Comparison of ENCODE assay signal across 9 mouse cellular contexts in the genomic region with DNA sequence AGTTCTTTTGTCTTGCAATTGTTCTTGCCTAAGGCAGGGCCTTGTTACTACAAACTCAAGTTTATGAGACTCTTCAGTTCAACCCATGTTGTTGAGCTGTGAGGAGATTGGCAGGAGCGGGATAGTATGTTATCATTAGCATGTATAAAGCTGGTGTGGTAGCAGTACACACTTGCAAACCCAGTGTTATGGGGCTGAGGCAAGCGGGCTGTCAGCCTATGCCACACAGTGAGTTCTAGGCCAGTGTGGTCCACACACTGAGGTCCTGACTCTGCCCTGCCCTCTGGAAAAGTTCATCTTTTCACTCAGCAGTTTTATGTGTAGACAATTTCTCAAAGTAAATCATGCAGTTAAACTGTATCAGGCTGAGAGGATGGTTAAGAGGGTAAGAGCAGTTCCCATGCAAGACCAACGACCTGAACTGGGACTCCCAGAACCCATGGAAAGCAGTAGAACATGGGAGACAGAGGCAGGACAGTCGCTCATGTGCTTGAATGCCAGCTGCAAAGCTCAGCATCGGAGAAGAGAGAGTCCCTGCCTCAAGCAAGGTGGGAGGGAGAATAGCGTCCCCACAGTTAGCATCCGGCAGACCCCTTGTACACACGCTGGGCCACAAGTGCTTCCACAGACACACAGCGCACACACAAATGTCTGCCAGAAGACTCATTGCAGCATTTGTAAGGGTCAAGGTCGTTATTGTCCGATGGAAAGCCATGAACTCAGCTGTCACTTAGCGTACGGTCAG. TPM values are rescaled to one million over a fixed set of nuclear protein-coding genes. Genes with fewer than 3 reads are reported as not detected.
DNase-seq lines count a peak whose midpoint lies in the region; ATAC-seq and TF ChIP-seq lines count a peak whose summit lies in the region.
"Had no signal": no experiment of that assay in that cellular context is flagged by ENCODE, and none has a peak within 500 bp of the region (broad histone marks: within the 10 kb centered on the region; RNA-seq: fewer than 3 reads in every experiment).

No protein-coding gene starts in this region.

- no peak for TF ChIP-seq POLR2A in limb, embryonic 14.5 days (IDR thresholded peaks at IDR 0.05; ENCODE audit: borderline replicate concordance, extremely low read depth, insufficient read depth, insufficient read length)
- no peak for TF ChIP-seq POLR2A in thymus, adult 2 months (IDR thresholded peaks at IDR 0.05; ENCODE audit: control insufficient read depth, extremely low read depth, insufficient read depth, low read length, poor library complexity)

- peaks cover 8% of the 10 kb centered on the region for H3K9me3 ChIP-seq in megakaryocyte, embryonic 14.5 days
- H3K9me3 ChIP-seq in limb, embryonic 14.5 days (ENCODE audit: control insufficient read depth, low read length) = no peaks in the 10 kb centered on the region
- H3K9me3 ChIP-seq in stomach, postnatal 0 days (ENCODE audit: control insufficient read depth, low read length) = no peaks in the 10 kb centered on the region
- H3K9me3 ChIP-seq: liver, embryonic 12.5 days had no signal

- H3K36me3 ChIP-seq in megakaryocyte, embryonic 14.5 days (replicated peaks; ENCODE audit: low read length) = no peaks in the 10 kb centered on the region
- H3K36me3 ChIP-seq in limb, embryonic 14.5 days (ENCODE audit: control insufficient read depth, insufficient read depth, low read length) = no peaks in the 10 kb centered on the region
- no peaks in the 10 kb centered on the region for H3K36me3 ChIP-seq in stomach, postnatal 0 days (ENCODE audit: control insufficient read depth, insufficient read depth, low read length)
- H3K36me3 ChIP-seq in thymus, adult 2 months (ENCODE audit: control insufficient read depth, insufficient read depth, low read length) = no peaks in the 10 kb centered on the region
- H3K36me3 ChIP-seq: liver, embryonic 12.5 days had no signal

- 83% methylated on average over 13 of the region's 13 CpGs for WGBS in limb, embryonic 14.5 days
- 86% methylated on average over 13 of the region's 13 CpGs for WGBS in stomach, postnatal 0 days
- 96% methylated on average over 13 of the region's 13 CpGs for WGBS in thymus, adult 2 months

- peak overlapping the region; percentile 70 for H3K4me2 ChIP-seq in limb, embryonic 14.5 days (replicated peaks; ENCODE audit: low read depth, low read length, severe bottlenecking)
- peak overlapping the region; percentile 49; the same call in 1 of the 2 replicates for H3K4me2 ChIP-seq in stomach, postnatal 0 days (replicated peaks; ENCODE audit: low read depth)

- peak overlapping the region; percentile 92 for H3K27ac ChIP-seq in gastrocnemius, adult 2 months
- H3K27ac ChIP-seq in limb, embryonic 14.5 days (replicated peaks; ENCODE audit: low read depth, low read length) = no peak overlapping the region
- no peak overlapping the region for H3K27ac ChIP-seq in stomach, postnatal 0 days (replicated peaks)
- no peak overlapping the region for H3K27ac ChIP-seq in thymus, adult 2 months (ENCODE audit: control insufficient read depth, insufficient read depth, low read length)
- H3K27ac ChIP-seq: liver, embryonic 12.5 days had no signal

- H3K27me3 ChIP-seq in megakaryocyte, embryonic 14.5 days (replicated peaks) = peaks cover 26% of the 10 kb centered on the region
- no peaks in the 10 kb centered on the region for H3K27me3 ChIP-seq in limb, embryonic 14.5 days (ENCODE audit: control insufficient read depth, insufficient read depth, low read length)
- no peaks in the 10 kb centered on the region for H3K27me3 ChIP-seq in stomach, postnatal 0 days (ENCODE audit: control insufficient read depth, insufficient read depth, low read length)
- no peaks in the 10 kb centered on the region for H3K27me3 ChIP-seq in thymus, adult 2 months (ENCODE audit: control insufficient read depth, insufficient read depth, low read length)

- intact Hi-C loops in gastrocnemius, adult 2 months (cut with DNase I) = no loop called here

- no peak for TF ChIP-seq CTCF in gastrocnemius, adult 2 months (IDR thresholded peaks at IDR 0.05)
- no peak for TF ChIP-seq CTCF in stomach, postnatal 0 days (IDR thresholded peaks at IDR 0.05; ENCODE audit: low read depth)
- no peak for TF ChIP-seq CTCF in thymus, adult 2 months (IDR thresholded peaks at IDR 0.05; ENCODE audit: borderline replicate concordance, control insufficient read depth, extremely low read depth, insufficient read depth, low read length, poor library complexity)

- 0 out of 2 replicates have a peak overlapping the region, but pooled peaks have one; percentile 90 for H3K9ac ChIP-seq in limb, embryonic 14.5 days (ENCODE audit: low read depth, low read length, severe bottlenecking)
- no peak overlapping the region for H3K9ac ChIP-seq in stomach, postnatal 0 days (ENCODE audit: low read length)

- no peak for TF ChIP-seq EP300 in stomach, postnatal 0 days (optimal IDR thresholded peaks at IDR 0.05)

- H3K4me1 ChIP-seq in megakaryocyte, embryonic 14.5 days = peaks cover 15% of the 10 kb centered on the region
- peaks cover 17% of the 10 kb centered on the region for H3K4me1 ChIP-seq in limb, embryonic 14.5 days (ENCODE audit: control insufficient read depth, insufficient read depth, low read length)
- H3K4me1 ChIP-seq in stomach, postnatal 0 days (replicated peaks; ENCODE audit: control insufficient read depth, insufficient read depth) = no peaks in the 10 kb centered on the region; the same call in 1 of the 2 replicates
- H3K4me1 ChIP-seq in thymus, adult 2 months (replicated peaks; ENCODE audit: control insufficient read depth, insufficient read depth, low read length) = peaks cover 4% of the 10 kb centered on the region

- H3K4me3 ChIP-seq in gastrocnemius, adult 2 months = peak overlapping the region; percentile 92
- peak overlapping the region; percentile 33 for H3K4me3 ChIP-seq in megakaryocyte, embryonic 14.5 days (replicated peaks)
- H3K4me3 ChIP-seq in limb, embryonic 14.5 days (replicated peaks; ENCODE audit: low read length) = 0 out of 2 replicates have a peak overlapping the region, but pooled peaks have one; percentile 71
- H3K4me3 ChIP-seq in stomach, postnatal 0 days (ENCODE audit: low read depth, low read length) = no peak overlapping the region
- no peak overlapping the region for H3K4me3 ChIP-seq in thymus, adult 2 months (ENCODE audit: control insufficient read depth, insufficient read depth, low read length)

- DNase-seq in gastrocnemius, adult 2 months = no peak
- DNase-seq in gastrocnemius, postnatal 10 days = no peak
- DNase-seq in limb, embryonic 14.5 days (ENCODE audit: low spot score) = no peak
- no peak for DNase-seq in stomach, postnatal 0 days (ENCODE audit: low spot score)
- DNase-seq in thymus, adult 2 months = no peak
- DNase-seq in lung, postnatal 10 days = no peak

- ATAC-seq in megakaryocyte, adult 5-6 weeks (ENCODE audit: poor library complexity, severe bottlenecking) = no peak
- ATAC-seq in limb, embryonic 14.5 days (ENCODE audit: low FRiP score, low read depth) = no peak
- no peak for ATAC-seq in stomach, postnatal 0 days (ENCODE audit: low FRiP score, low TSS enrichment)

RNA-seq across cellular contexts. Expression of a gene that starts 1.5 kb away (rescaled TPM):
- total RNA-seq in gastrocnemius, adult 2 months (2021) = 1 to 10 TPM; 2.2 to 3.0 TPM
- 10 to 100 TPM in 1 of 2 experiments, 1 to 10 TPM in 1; 8.6 to 12.5 TPM for total RNA-seq in gastrocnemius, postnatal 10 days (2021)
- polyA plus RNA-seq in megakaryocyte, embryonic 14.5 days (2012; ENCODE audit: insufficient read depth, low replicate concordance) = 0.11 TPM in 1 of 2 replicates, not detected in the other
- 9.3 and 11.2 TPM in 2 replicates for total RNA-seq in megakaryocyte, adult 5-6 weeks (2015)
- total RNA-seq in megakaryocyte, adult 5-6 weeks (2017) = 11.5 and 12.3 TPM in 2 replicates
- 17.0 and 20.2 TPM in 2 replicates for polyA plus RNA-seq in limb, embryonic 14.5 days (2012; rRNA removed)
- polyA plus RNA-seq in limb, embryonic 14.5 days (2014; fragmentation: Nextera tagmentation; extraction: Ambion mirVana) = 23.7 and 28.4 TPM in 2 replicates
- polyA plus RNA-seq in stomach, postnatal 0 days (2015; fragmentation: Nextera tagmentation; extraction: Ambion mirVana) = 5.5 and 6.3 TPM in 2 replicates
- 4.7 and 4.8 TPM in 2 replicates for polyA plus RNA-seq in thymus, adult 2 months (2012; rRNA removed)

Comparison
In these comparisons a context has a peak if more than half of its experiments do, and no peak if none do; other contexts are left out.
1. H3K4me3 ChIP-seq: peak in gastrocnemius, adult 2 months (single experiment), megakaryocyte, embryonic 14.5 days (single experiment) and limb, embryonic 14.5 days (single experiment); none in stomach, postnatal 0 days (single experiment) and thymus, adult 2 months (single experiment).